Mouse (Mus musculus) ES-Bruce4 (cell line): ENCODE results near the gene Hsd17b3.

ENCODE experiments used
- CTCF ChIP-seq: IDR thresholded peaks from one replicate; pipeline ENCODE4 v1.8.1; 2011; ENCODE audit warnings: low read depth, low read length
- POLR2A ChIP-seq: IDR thresholded peaks from one replicate; pipeline ENCODE4 v1.8.1; 2011; ENCODE audit warnings: low read length; ENCODE audit not compliant: insufficient read depth

GRCm38 (mm10) chr13:64088057-64088456 is 973 bp downstream of the Hsd17b3 start:
- TF ChIP-seq CTCF (no peak), POLR2A (no peak)
